Mouse (Mus musculus) CH12.LX (cell line): ENCODE measurements around the gene Tpk1. TPM values are rescaled to one million over a fixed set of nuclear protein-coding genes. Genes with fewer than 3 reads are reported as not detected.

ENCODE experiments used
- DNase-seq: peaks from one replicate; pipeline ENCODE4 v3.0.0-alpha.2; 2013; ENCODE audit errors: extremely low read depth
- H3K27ac ChIP-seq: 2 replicates; pipeline ENCODE4 v1.5.1; 2012; ENCODE audit warnings: low read depth, mild to moderate bottlenecking, control low read depth, moderate library complexity; ENCODE audit not compliant: insufficient read depth
- H3K27me3 ChIP-seq: replicated peaks from 2 replicates; pipeline ENCODE3; 2012; ENCODE audit warnings: inconsistent platforms
- H3K36me3 ChIP-seq, 2 experiments: replicated peaks in 1 of 2; 2 replicates each; pipeline versions ENCODE3 to v1.6.1; 2012; ENCODE audit warnings: inconsistent platforms in 1 of 2, low read length in 1 of 2, mild to moderate bottlenecking in 1 of 2, mixed read lengths in 1 of 2, moderate library complexity in 1 of 2; ENCODE audit not compliant: control insufficient read depth in 1 of 2, insufficient read depth in 1 of 2
- H3K4me1 ChIP-seq, 2 experiments: 2 replicates each; pipeline ENCODE4 v1.6.1; 2012; ENCODE audit warnings: inconsistent platforms in 1 of 2, moderate library complexity in 1 of 2; ENCODE audit not compliant: insufficient read depth in 2 of 2, control insufficient read depth in 1 of 2
- H3K4me2 ChIP-seq: 2 replicates; pipeline ENCODE4 v1.6.1; 2012; ENCODE audit warnings: low read depth, mild to moderate bottlenecking, control low read depth; ENCODE audit not compliant: poor library complexity, insufficient read depth, severe bottlenecking
- H3K4me3 ChIP-seq, 3 experiments: fragments of 150-350 bp in 1 of 3; sonication (generic) in 1 of 3; replicated peaks in 1 of 3; 2 replicates each; pipeline versions ENCODE3 to v1.5.1; 2011 to 2012; ENCODE audit warnings: low read depth in 2 of 3, low read length in 2 of 3, mild to moderate bottlenecking in 2 of 3, moderate library complexity in 2 of 3, control low read depth in 1 of 3, improper control_type of control experiment in 1 of 3, inconsistent platforms in 1 of 3, mixed read lengths in 1 of 3; ENCODE audit not compliant: poor library complexity in 1 of 3
- H3K79me2 ChIP-seq: replicated peaks from 2 replicates; pipeline ENCODE4 v1.6.1; 2012; ENCODE audit warnings: mild to moderate bottlenecking, moderate library complexity; ENCODE audit not compliant: control insufficient read depth, poor library complexity, insufficient read depth, severe bottlenecking; ENCODE audit errors: extremely low read depth
- H3K9ac ChIP-seq: 2 replicates; pipeline ENCODE4 v1.6.1; 2012; ENCODE audit warnings: low read depth, mild to moderate bottlenecking, control low read depth, moderate library complexity; ENCODE audit not compliant: insufficient read depth
- H3K9me3 ChIP-seq: replicated peaks from 2 replicates; pipeline ENCODE3; 2012; ENCODE audit warnings: low read length, inconsistent platforms, mixed read lengths
- CTCF ChIP-seq, 2 experiments: IDR thresholded peaks in 1 of 2; conservative IDR thresholded peaks in 1 of 2; 2 replicates each; pipeline ENCODE4 v1.5.1; 2011 to 2012; ENCODE audit warnings: low read depth in 2 of 2, low read length in 2 of 2, improper control_type of control experiment in 1 of 2, inconsistent platforms in 1 of 2, mild to moderate bottlenecking in 1 of 2, moderate library complexity in 1 of 2
- E2F4 ChIP-seq: IDR thresholded peaks from 2 replicates; pipeline ENCODE4 v1.6.1; 2011; ENCODE audit warnings: low read depth, low read length, improper control_type of control experiment; ENCODE audit not compliant: insufficient replicate concordance
- ELF1 ChIP-seq: IDR thresholded peaks from 2 replicates; pipeline ENCODE4 v1.6.1; 2014; ENCODE audit warnings: low read depth, mild to moderate bottlenecking, inconsistent platforms, low read length, improper control_type of control experiment
- EP300 ChIP-seq: IDR thresholded peaks from 2 replicates; pipeline ENCODE4 v1.6.1; 2011; ENCODE audit warnings: low read length, improper control_type of control experiment
- ETS1 ChIP-seq: conservative IDR thresholded peaks from 2 replicates; pipeline ENCODE4 v1.6.1; 2012; ENCODE audit warnings: low read depth, mild to moderate bottlenecking, inconsistent platforms, low read length, improper control_type of control experiment, moderate library complexity
- HCFC1 ChIP-seq: IDR thresholded peaks from 2 replicates; pipeline ENCODE4 v1.6.1; 2012; ENCODE audit warnings: low read depth, mild to moderate bottlenecking, inconsistent platforms, low read length, improper control_type of control experiment
- IRF4 ChIP-seq: IDR thresholded peaks from 2 replicates; pipeline ENCODE4 v1.6.1; 2014; ENCODE audit warnings: low read depth, mild to moderate bottlenecking, inconsistent platforms, low read length, improper control_type of control experiment
- JUN ChIP-seq: IDR thresholded peaks from 2 replicates; pipeline ENCODE4 v1.6.1; 2011; ENCODE audit warnings: low read depth, mild to moderate bottlenecking, low read length, improper control_type of control experiment, moderate library complexity; ENCODE audit not compliant: insufficient read depth
- JUND ChIP-seq: conservative IDR thresholded peaks from 2 replicates; pipeline ENCODE4 v1.6.1; 2011; ENCODE audit warnings: low read depth, low read length, improper control_type of control experiment
- KAT2A ChIP-seq: IDR thresholded peaks from 2 replicates; pipeline ENCODE4 v1.6.1; 2012; ENCODE audit warnings: low read length, improper control_type of control experiment, inconsistent platforms; ENCODE audit not compliant: insufficient replicate concordance
- MXI1 ChIP-seq: IDR thresholded peaks from 2 replicates; pipeline ENCODE4 v1.6.1; 2011; ENCODE audit warnings: mild to moderate bottlenecking, low read depth, low read length, improper control_type of control experiment
- POLR2A ChIP-seq: IDR thresholded peaks from 2 replicates; pipeline ENCODE4 v1.6.1; 2011; ENCODE audit warnings: low read depth, mild to moderate bottlenecking, improper control_type of control experiment, low read length
- RAD21 ChIP-seq: IDR thresholded peaks from 2 replicates; pipeline ENCODE4 v1.6.1; 2011; ENCODE audit warnings: low read depth, mild to moderate bottlenecking, low read length, improper control_type of control experiment, moderate library complexity
- SMC3 ChIP-seq: IDR thresholded peaks from 2 replicates; pipeline ENCODE4 v1.6.1; 2011; ENCODE audit warnings: low read depth, low read length, improper control_type of control experiment
- TBP ChIP-seq: conservative IDR thresholded peaks from 2 replicates; pipeline ENCODE4 v1.6.1; 2011; ENCODE audit warnings: low read depth, low read length, improper control_type of control experiment
- TCF12 ChIP-seq: IDR thresholded peaks from 2 replicates; pipeline ENCODE4 v1.6.1; 2014; ENCODE audit warnings: low read depth, mild to moderate bottlenecking, inconsistent platforms, low read length, improper control_type of control experiment
- UBTF ChIP-seq: IDR thresholded peaks from 2 replicates; pipeline ENCODE4 v1.6.1; 2012; ENCODE audit warnings: low read depth, mild to moderate bottlenecking, inconsistent platforms, low read length, improper control_type of control experiment, moderate library complexity
- USF1 ChIP-seq: IDR thresholded peaks from 2 replicates; pipeline ENCODE4 v1.6.1; 2014; ENCODE audit warnings: low read depth, mild to moderate bottlenecking, inconsistent platforms, low read length, improper control_type of control experiment
- USF2 ChIP-seq: conservative IDR thresholded peaks from 2 replicates; pipeline ENCODE4 v1.6.1; 2011; ENCODE audit warnings: low read depth, low read length, improper control_type of control experiment
- ZC3H11A ChIP-seq: IDR thresholded peaks from 2 replicates; pipeline ENCODE4 v1.6.1; 2012; ENCODE audit warnings: low read depth, mild to moderate bottlenecking, inconsistent platforms, low read length, improper control_type of control experiment
- ZKSCAN1 ChIP-seq: IDR thresholded peaks from 2 replicates; pipeline ENCODE4 v1.6.1; 2012; ENCODE audit warnings: low read depth, inconsistent platforms, low read length, improper control_type of control experiment, borderline replicate concordance
- ZNF384 ChIP-seq: IDR thresholded peaks from 2 replicates; pipeline ENCODE4 v1.6.1; 2012; ENCODE audit warnings: low read depth, low read length, improper control_type of control experiment, inconsistent platforms
- dilution Hi-C: fragments of 300-500 bp; cut with MboI; formaldehyde crosslinking; loops from 2 replicates; pipeline ENCODE4 v1.14.3; 2020; ENCODE audit warnings: low sequenced_read_pairs; ENCODE audit not compliant: extremely low pct_unique_long_range_greater_than_20kb, extremely low pct_ligation_motif_present
- in situ Hi-C: fragments of 300-500 bp; cut with MboI; formaldehyde crosslinking; loops from 3 replicates; pipeline ENCODE4 v1.14.3; 2019; ENCODE audit warnings: low sequenced_read_pairs, low pct_ligation_motif_present, low pct_unique_long_range_greater_than_20kb, mixed read lengths
- polyA plus RNA-seq: library from polyadenylated mRNA; unstranded; fragments of >175 nt; gene quantifications from 2 replicates; pipeline ENCODE4 v1.2.1, GENCODE M21; 2012; ENCODE audit warnings: low read depth; ENCODE audit not compliant: insufficient read length
- total RNA-seq, 2 experiments: library from RNA; depleted of rRNA; stranded (reverse); fragments of 300-350 nt in 1 of 2; fragments of >200 nt in 1 of 2; gene quantifications; 2 replicates each; pipeline ENCODE4 v1.2.3; 2012 to 2014

The Tpk1 gene
- total and polyA plus RNA-seq, 3 experiments: 3.9 to 6.3 (median 4.8) TPM

DNA sequence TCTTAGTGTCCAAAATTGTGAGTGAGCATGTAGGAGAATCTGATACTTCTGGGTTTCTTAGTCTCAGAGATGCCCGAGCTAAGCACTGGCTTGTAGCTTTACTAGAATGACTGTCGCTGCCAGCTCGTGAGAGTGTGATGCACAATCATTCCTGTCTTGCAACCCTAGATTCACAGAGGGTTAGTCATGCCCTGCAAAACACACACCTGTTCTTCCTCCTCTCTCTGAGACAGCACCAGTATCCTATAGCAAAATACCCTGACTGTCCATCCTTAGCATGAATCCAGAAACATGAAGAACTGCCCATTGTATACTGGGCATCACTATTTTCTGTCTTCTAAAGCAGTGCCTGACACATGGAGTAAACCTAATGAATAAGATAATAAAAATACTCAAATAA is 302.2 kb downstream of the Tpk1 start:
- in situ Hi-C loops (no loop called here), dilution Hi-C loops (no loop called here)
- Histone ChIP-seq H3K9me3 (no peaks in the 10 kb centered on the region), H3K27me3 (no peaks in the 10 kb centered on the region), H3K27ac (no peak overlapping the region), H3K79me2 (no peaks in the 10 kb centered on the region), H3K9ac (no peak overlapping the region), H3K4me1 (no peaks in the 10 kb centered on the region; a peak in 1 of 4 replicates), H3K36me3 (no peaks in the 10 kb centered on the region), H3K4me2 (no peak overlapping the region), H3K4me3 (no peak overlapping the region)
- no peak for DNase-seq
- TF ChIP-seq POLR2A: no peak
- no peak for TF ChIP-seq RAD21
- no peak for TF ChIP-seq ELF1
- TF ChIP-seq SMC3: no peak
- no peak for TF ChIP-seq TBP
- no peak for TF ChIP-seq ZC3H11A
- no peak for TF ChIP-seq ZKSCAN1
- TF ChIP-seq TCF12: no peak
- no peak for TF ChIP-seq JUN
- TF ChIP-seq CTCF (conservative IDR thresholded peaks at IDR 0.05 in 1 of 2, IDR thresholded peaks at IDR 0.05 in 1 of 2; ENCODE audit: low read depth in 2 of 2, low read length in 2 of 2): no peak
- TF ChIP-seq E2F4: no peak
- TF ChIP-seq ZNF384: no peak
- no peak for TF ChIP-seq JUND
- TF ChIP-seq ETS1: no peak
- TF ChIP-seq EP300: no peak
- no peak for TF ChIP-seq HCFC1
- no peak for TF ChIP-seq KAT2A
- TF ChIP-seq UBTF: no peak
- no peak for TF ChIP-seq MXI1

DNA sequence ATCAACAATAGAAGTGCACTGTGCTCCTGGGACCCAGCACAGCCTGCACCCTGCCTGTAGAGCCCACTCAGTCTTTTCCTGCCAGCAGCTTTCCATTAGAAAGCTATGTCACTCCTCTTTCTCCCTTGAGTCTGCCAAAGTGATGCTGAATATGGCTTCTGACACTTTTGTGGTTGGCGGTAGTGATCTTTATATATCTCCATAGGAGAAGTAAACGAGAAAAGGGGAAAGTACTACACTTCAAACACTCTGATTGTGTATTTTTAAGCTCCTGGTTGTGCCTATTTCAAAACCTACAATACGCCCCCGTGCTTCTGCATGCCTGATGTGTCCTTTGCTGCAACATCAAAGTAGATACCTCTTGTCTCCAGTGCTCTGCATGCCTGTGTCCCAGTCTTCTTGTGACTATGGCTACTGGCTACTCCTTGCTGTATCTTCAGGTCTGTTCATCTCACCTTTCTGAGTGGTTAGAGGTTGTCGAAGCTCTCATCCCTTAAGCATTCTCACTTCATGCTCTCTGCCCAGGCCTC is 302.7 kb downstream of the Tpk1 start:
- dilution Hi-C loops: no loop called here
- no peak overlapping the region for H3K4me3 ChIP-seq
- no peak for TF ChIP-seq RAD21
- no peak for TF ChIP-seq E2F4
- no peak for TF ChIP-seq IRF4
- TF ChIP-seq USF2: no peak
- TF ChIP-seq USF1: no peak
- no peak for DNase-seq
- no peak overlapping the region for H3K4me2 ChIP-seq
- H3K27ac ChIP-seq: no peak overlapping the region
- no peaks in the 10 kb centered on the region; a peak in 1 of 4 replicates for H3K4me1 ChIP-seq
- H3K27me3 ChIP-seq: no peaks in the 10 kb centered on the region
- in situ Hi-C loops: no loop called here
- H3K79me2 ChIP-seq: no peaks in the 10 kb centered on the region
- no peaks in the 10 kb centered on the region for H3K36me3 ChIP-seq
- no peak overlapping the region for H3K9ac ChIP-seq
- H3K9me3 ChIP-seq: no peaks in the 10 kb centered on the region
